Mouse (Mus musculus) adrenal gland, adult 8-10 months (tissue): ENCODE data around the gene Nat8. TPM values are rescaled to one million over a fixed set of nuclear protein-coding genes. Genes with fewer than 3 reads are reported as not detected.
"Not testable (repeated sequence)": the region's sequence is repeated elsewhere in the genome, so short reads cannot be mapped to it uniquely, and the experiment has no call there.

Experiments used
- DNase-seq: peaks from one replicate; pipeline ENCODE4 v3.0.0; 2022
- microRNA-seq, 2 experiments: library from miRNA; unstranded; fragments of <30 nt; microRNA quantifications; one replicate each; pipeline ENCODE4 v1.2.0; 2022
- total RNA-seq, 4 experiments: library from RNA; stranded (reverse); gene quantifications; 2 replicates each; pipeline ENCODE4 v1.2.4; 2022

Gene Nat8
- total RNA-seq, 4 experiments from 2014 or later = 9.3 to 39.6 (median 18.5) TPM

- not testable (repeated sequence) for DNase-seq
Observed at GRCm38 (mm10) chr6:85836098-85836497, 4.2 kb upstream of the Nat8 start.

GRCm38 (mm10) chr6:85835104-85835503 is 3.2 kb upstream of the Nat8 start:
- not testable (repeated sequence) for DNase-seq

- DNase-seq = not testable (repeated sequence)
Observed at GRCm38 (mm10) chr6:85834504-85835100, 2.7 kb upstream of the Nat8 start.

DNA sequence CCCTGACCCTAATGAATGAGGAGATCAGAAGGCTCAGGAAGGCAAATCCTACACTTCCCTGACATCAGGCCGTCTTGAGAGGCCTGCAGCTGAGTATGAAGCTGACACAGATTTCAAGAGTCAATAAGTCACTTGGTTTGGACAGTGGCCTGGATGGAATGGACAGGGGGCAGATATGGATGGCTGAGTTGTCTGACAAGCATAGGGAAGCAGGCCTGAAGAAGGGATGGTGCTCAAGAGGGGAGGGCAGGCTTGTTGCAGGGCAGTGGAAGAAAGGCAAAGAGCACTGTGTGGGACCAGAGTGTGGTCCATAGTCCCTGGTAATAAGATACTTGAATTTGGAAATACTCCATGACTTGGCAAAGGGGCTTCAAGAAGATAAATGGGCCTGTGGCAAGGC is 2.4 kb downstream of the Nat8 start:
- no peak for DNase-seq

DNA sequence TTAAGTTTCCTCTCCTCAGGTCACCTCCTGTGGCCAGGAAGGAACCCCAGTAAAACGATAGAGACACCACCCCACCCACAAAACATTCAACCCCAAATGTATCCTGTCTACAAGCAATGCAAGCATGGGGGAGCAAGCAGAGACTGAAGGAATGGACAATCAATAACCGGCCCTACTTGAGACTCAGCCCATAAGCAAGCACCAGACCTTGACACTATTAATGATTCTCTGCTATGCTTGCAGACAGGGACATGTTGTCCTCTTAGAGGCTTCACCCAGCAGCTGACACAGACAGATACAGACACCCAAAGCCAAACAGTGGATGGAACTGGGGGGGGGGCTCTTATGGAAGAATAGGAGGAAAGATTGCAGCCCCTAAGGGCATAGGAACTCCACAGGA is 6.0 kb downstream of the Nat8 start:
- no peak for DNase-seq

- DNase-seq = no peak
Observed at GRCm38 (mm10) chr6:85823382-85824090, 8.3 kb downstream of the Nat8 start.

DNA sequence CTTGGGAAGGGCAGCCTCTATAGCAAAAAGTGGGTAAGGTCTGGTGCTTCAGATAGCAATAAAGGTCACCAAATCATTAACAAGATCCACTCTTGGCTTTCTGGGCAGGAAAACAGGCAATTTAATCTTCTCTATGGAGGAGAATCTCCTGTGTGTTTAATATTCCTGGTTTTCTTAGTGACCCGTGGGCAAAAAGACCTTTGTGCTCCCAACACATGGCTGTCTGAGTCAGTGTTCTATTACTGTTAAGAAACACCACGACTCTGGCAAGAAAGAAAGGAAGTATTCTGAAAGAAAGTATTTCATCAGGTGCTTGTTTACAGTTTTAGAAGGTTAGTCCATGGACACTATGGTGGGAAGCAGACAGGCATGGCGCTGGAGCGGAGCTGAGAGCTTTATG is 9.6 kb downstream of the Nat8 start:
- no peak for DNase-seq

- DNase-seq = no peak
Observed at GRCm38 (mm10) chr6:85820837-85821236, 11.0 kb downstream of the Nat8 start, which contains the start of the genes Nat8f6 and Nat8f5. Nat8f6 (minus strand) TSS chr6:85820954. Nat8f5 (minus strand) TSS chr6:85820972.

GRCm38 (mm10) chr6:85818338-85818737 is 13.5 kb downstream of the Nat8 start:
- DNase-seq = no peak

GRCm38 (mm10) chr6:85813339-85813738 is 18.5 kb downstream of the Nat8 start:
- no peak for DNase-seq

DNA sequence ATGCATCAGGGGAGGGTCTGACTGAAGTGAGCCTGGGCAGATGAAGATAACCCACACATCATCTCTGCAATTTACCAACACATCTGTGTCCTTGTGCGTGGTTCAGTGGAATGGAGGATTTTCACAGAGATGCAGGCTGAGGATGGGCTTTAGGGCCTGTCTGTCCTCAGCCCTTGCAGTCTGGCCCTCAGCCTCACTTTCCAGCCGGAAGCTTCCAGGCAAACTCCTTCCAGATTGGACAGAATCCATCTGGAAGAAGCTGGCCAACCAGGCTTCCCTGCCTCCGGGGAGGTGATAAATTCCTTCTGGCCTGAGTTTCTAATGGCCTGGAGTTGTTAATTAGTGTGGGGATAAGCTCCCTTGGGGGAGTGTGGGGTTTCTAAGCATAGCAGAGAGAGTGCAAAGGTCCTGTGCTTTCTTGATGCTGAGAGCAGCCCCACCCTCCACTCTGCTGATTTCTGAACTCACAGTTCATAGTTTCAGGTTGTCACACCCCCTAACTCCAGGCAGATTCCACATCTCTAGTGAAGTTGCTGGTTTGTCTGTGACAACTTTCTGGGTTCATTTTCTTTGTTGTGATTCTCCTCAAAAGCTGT is 20.8 kb downstream of the Nat8 start:
- DNase-seq = not testable (repeated sequence)

DNA sequence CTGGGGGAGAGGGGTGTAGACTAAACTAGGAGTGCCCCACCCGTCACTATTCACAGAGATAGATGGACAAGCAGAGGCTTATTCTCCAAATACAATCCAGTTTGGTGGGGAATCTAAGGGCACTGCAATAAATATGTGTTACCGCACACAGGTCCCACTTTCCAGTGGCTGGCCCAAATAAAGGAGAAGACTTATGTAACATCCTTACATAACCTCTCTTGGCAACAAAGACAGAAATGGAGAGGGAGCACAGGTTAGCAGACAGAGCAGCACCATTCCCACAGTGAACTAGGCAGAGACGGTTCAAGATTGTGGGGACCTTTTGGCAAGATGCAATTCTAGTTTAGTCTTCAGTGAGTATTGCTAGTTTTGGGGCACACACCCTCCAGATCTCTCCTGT is 21.4 kb downstream of the Nat8 start:
- DNase-seq = not testable (repeated sequence)

GRCm38 (mm10) chr6:85809784-85810183 is 22.1 kb downstream of the Nat8 start:
- not testable (repeated sequence) for DNase-seq

DNA sequence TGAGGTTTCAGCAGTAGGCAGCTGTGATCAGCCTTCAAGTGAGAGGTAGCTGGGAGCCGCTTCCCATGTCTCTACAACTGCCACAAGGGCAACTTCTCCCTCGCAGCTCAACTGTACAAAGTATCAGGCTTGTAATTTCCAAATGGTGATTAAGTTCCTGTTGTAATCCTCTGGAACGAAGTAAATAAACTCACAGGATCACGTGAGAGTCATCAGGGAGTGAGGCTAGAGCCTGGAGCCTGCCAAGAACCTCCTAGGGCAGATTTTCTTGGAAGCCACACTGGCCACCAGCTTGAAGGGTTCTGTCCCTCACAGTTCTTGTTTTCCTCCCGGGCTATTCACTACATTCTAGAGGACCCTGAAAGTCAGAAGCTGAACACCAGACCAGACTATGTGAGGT is 28.7 kb downstream of the Nat8 start:
- DNase-seq = not testable (repeated sequence)

Small RNA genes lying within 50 kb of the gene (microRNA-seq; reads per million reads assigned to microRNA genes)
- gene Mir6375 = 0 reads per million in 2 experiments

Other genes starting within 250 kb of the Nat8 start
- gene Alms1, start 244.6 kb downstream of the Nat8 start, total RNA-seq = 10 to 100 TPM in 3 of 4 experiments, 1 to 10 TPM in 1; 9.1 to 23.4 (median 15.1) TPM
- 10 to 100 TPM in 2 of 4 experiments, 1 to 10 TPM in 2; 6.6 to 25.2 (median 11.8) TPM for gene Nat8f7, start 118.9 kb downstream of the Nat8 start, total RNA-seq
- 10 to 100 TPM in 1 of 4 experiments, 1 to 10 TPM in 3; 1.3 to 13.5 (median 3.8) TPM for gene Nat8f3, start 66.3 kb downstream of the Nat8 start, total RNA-seq
- gene Nat8f6, start 11.1 kb downstream of the Nat8 start, total RNA-seq = 10 to 100 TPM in 2 of 4 experiments, 1 to 10 TPM in 2; 3.3 to 24.0 (median 9.7) TPM
- 10 to 100 TPM; 12.6 to 50.0 (median 21.5) TPM for gene Nat8f5, start 11.1 kb downstream of the Nat8 start, total RNA-seq
- gene Nat8f2, start 37.1 kb upstream of the Nat8 start, total RNA-seq = 1 to 10 TPM; 3.6 to 8.9 (median 5.8) TPM
- 10 to 100 TPM; 19.3 to 26.1 (median 22.0) TPM for gene Nat8f4, start 72.8 kb upstream of the Nat8 start, total RNA-seq
- 10 to 100 TPM; 61.2 to 72.8 (median 68.0) TPM for gene Tprkb, start 79.8 kb upstream of the Nat8 start, total RNA-seq
- 10 to 100 TPM; 52.4 to 75.3 (median 66.3) TPM for gene Nat8f1, start 83.6 kb upstream of the Nat8 start, total RNA-seq
- gene Dusp11, start 129.6 kb upstream of the Nat8 start, total RNA-seq = 100 to 1,000 TPM in 3 of 4 experiments, 10 to 100 TPM in 1; 99.2 to 142 (median 122) TPM
- gene Figla, start 184.1 kb upstream of the Nat8 start, total RNA-seq = not detected
- gene Add2, start 196.6 kb upstream of the Nat8 start, total RNA-seq = 1 to 10 TPM in 3 of 4 experiments, under 1 TPM in 1; 0.75 to 2.9 (median 2.3) TPM